Mouse (Mus musculus): ENCODE measurements around the gene Gm21992. TPM values are rescaled to one million over a fixed set of nuclear protein-coding genes. Genes with fewer than 3 reads are reported as not detected.

The Gm21992 gene
- polyA plus RNA-seq, 1 experiment from 2014 or later: 30.9 TPM

DNA sequence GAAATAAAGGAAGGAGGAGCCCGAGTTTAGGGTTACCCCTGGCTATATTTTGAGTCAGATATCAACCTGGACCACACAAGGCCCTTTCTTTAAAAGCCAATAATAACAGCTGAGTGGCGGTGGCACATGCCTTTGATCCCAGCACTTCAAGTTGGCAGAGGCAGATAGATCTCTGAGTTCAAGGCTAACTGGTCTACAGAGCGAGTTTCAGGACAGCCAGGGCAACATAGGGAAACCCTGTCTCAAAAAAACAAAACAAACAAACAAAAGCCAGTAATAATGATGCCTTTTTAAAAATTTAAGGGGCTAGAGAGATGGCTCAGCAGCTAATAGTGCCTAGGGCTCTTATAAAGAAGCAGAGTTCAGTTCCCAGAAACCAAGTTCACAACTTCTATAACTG lies 117.1 kb downstream of the Gm21992 start:
- WGBS: 64% methylated on average over 3 of the region's 3 CpGs

More for the DNA sequence above, 117.1 kb downstream of the Gm21992 start:
- Histone ChIP-seq H3K4me1 (peaks cover 8% of the 10 kb centered on the region; the same call in 1 of the 2 replicates), H3K4me3 (replicated peaks) (no peak overlapping the region), H3K36me3 (no peaks in the 10 kb centered on the region), H3K9me3 (replicated peaks) (no peaks in the 10 kb centered on the region), H3K27ac (replicated peaks) (no peak overlapping the region), H3K4me2 (replicated peaks) (no peak overlapping the region), H3K9ac (no peak overlapping the region), H3K27me3 (peaks cover 22% of the 10 kb centered on the region)
- ATAC-seq (ENCODE audit: insufficient number of reproducible peaks, low FRiP score, low TSS enrichment, low read depth): no peak

Other genes starting within 250 kb of the Gm21992 start
- 7.6 and 8.4 TPM in 2 replicates for gene Lrfn4, start 195.9 kb downstream of the Gm21992 start, polyA plus RNA-seq (2015; fragmentation: Nextera tagmentation; extraction: Ambion mirVana)
- 65.6 and 65.9 TPM in 2 replicates for gene Rce1, start 186.0 kb downstream of the Gm21992 start, polyA plus RNA-seq (2015; fragmentation: Nextera tagmentation; extraction: Ambion mirVana)
- gene Gm960, start 112.9 kb downstream of the Gm21992 start, polyA plus RNA-seq (2015; fragmentation: Nextera tagmentation; extraction: Ambion mirVana): 2.6 and 5.4 TPM in 2 replicates
- 5.3 TPM in 2 replicates for gene Sptbn2, start 100.4 kb downstream of the Gm21992 start, polyA plus RNA-seq (2015; fragmentation: Nextera tagmentation; extraction: Ambion mirVana)
- 64.3 and 65.5 TPM in 2 replicates for gene Rbm4b, start 55.1 kb downstream of the Gm21992 start, polyA plus RNA-seq (2015; fragmentation: Nextera tagmentation; extraction: Ambion mirVana)
- gene Rbm4, start 17.7 kb downstream of the Gm21992 start, polyA plus RNA-seq (2015; fragmentation: Nextera tagmentation; extraction: Ambion mirVana): 66.5 and 70.2 TPM in 2 replicates
- 74.1 and 74.5 TPM in 2 replicates for gene Rbm14, start within 50 bp of the Gm21992 start, polyA plus RNA-seq (2015; fragmentation: Nextera tagmentation; extraction: Ambion mirVana)
- 69.4 and 73.8 TPM in 2 replicates for gene Ccs, start 27.7 kb upstream of the Gm21992 start, polyA plus RNA-seq (2015; fragmentation: Nextera tagmentation; extraction: Ambion mirVana)
- 1.2 and 1.9 TPM in 2 replicates for gene Ccdc87, start 27.8 kb upstream of the Gm21992 start, polyA plus RNA-seq (2015; fragmentation: Nextera tagmentation; extraction: Ambion mirVana)
- gene Ctsf, start 43.5 kb upstream of the Gm21992 start, polyA plus RNA-seq (2015; fragmentation: Nextera tagmentation; extraction: Ambion mirVana): 62.7 and 63.9 TPM in 2 replicates
- gene Actn3, start 66.3 kb upstream of the Gm21992 start, polyA plus RNA-seq (2015; fragmentation: Nextera tagmentation; extraction: Ambion mirVana): 29.6 and 33.7 TPM in 2 replicates
- gene Zdhhc24, start 67.1 kb upstream of the Gm21992 start, polyA plus RNA-seq (2015; fragmentation: Nextera tagmentation; extraction: Ambion mirVana): 14.0 and 14.9 TPM in 2 replicates
- 4.6 and 5.5 TPM in 2 replicates for gene Bbs1, start 95.0 kb upstream of the Gm21992 start, polyA plus RNA-seq (2015; fragmentation: Nextera tagmentation; extraction: Ambion mirVana)
- 113 and 117 TPM in 2 replicates for gene Dpp3, start 116.7 kb upstream of the Gm21992 start, polyA plus RNA-seq (2015; fragmentation: Nextera tagmentation; extraction: Ambion mirVana)
- gene Peli3, start 131.5 kb upstream of the Gm21992 start, polyA plus RNA-seq (2015; fragmentation: Nextera tagmentation; extraction: Ambion mirVana): 5.0 and 5.1 TPM in 2 replicates
- gene Mrpl11, start 150.5 kb upstream of the Gm21992 start, polyA plus RNA-seq (2015; fragmentation: Nextera tagmentation; extraction: Ambion mirVana): 84.2 and 85.9 TPM in 2 replicates
- gene Npas4, start 178.7 kb upstream of the Gm21992 start, polyA plus RNA-seq (2015; fragmentation: Nextera tagmentation; extraction: Ambion mirVana): not detected in 2 replicates
- 3.5 and 4.9 TPM in 2 replicates for gene Slc29a2, start 212.2 kb upstream of the Gm21992 start, polyA plus RNA-seq (2015; fragmentation: Nextera tagmentation; extraction: Ambion mirVana)
- gene B4gat1, start 227.2 kb upstream of the Gm21992 start, polyA plus RNA-seq (2015; fragmentation: Nextera tagmentation; extraction: Ambion mirVana): 47.2 and 48.4 TPM in 2 replicates
- 1.9 and 2.0 TPM in 2 replicates for gene AC124502.3, start 227.3 kb upstream of the Gm21992 start, polyA plus RNA-seq (2015; fragmentation: Nextera tagmentation; extraction: Ambion mirVana)
- 42.2 and 48.6 TPM in 2 replicates for gene Brms1, start 229.7 kb upstream of the Gm21992 start, polyA plus RNA-seq (2015; fragmentation: Nextera tagmentation; extraction: Ambion mirVana)
- gene Rin1, start 238.9 kb upstream of the Gm21992 start, polyA plus RNA-seq (2015; fragmentation: Nextera tagmentation; extraction: Ambion mirVana): 2.6 and 4.4 TPM in 2 replicates